22 mouse cellular contexts compared by ENCODE assay signal in the genomic region with DNA sequence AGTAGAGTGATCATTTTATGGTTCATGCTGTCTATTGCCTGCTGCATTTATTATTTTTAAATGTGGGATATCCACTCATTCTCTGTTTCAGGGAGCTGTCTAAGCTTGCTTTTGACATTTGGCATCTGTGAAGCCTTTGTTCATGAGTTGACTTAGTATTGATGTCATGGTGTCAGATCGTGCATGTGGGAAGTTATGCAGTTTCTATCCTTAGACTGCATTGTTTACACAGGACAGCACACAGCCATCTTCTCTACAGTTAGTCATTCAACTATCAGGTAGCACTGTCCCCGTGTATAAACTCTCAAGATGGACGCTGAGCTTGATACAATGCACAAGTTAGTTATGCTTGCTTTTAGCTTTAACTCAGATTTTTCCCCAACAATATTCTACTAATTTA.
DNase-seq lines count a peak whose midpoint lies in the region; ATAC-seq and TF ChIP-seq lines count a peak whose summit lies in the region.
"Had no signal": no experiment of that assay in that cellular context is flagged by ENCODE, and none has a peak within 500 bp of the region (broad histone marks: within the 10 kb centered on the region; RNA-seq: fewer than 3 reads in every experiment).

No protein-coding gene starts in this region.

- TF ChIP-seq CTCF in liver, adult 2 months (IDR thresholded peaks at IDR 0.05; ENCODE audit: low read depth, low read length), result no peak
- TF ChIP-seq CTCF in lung, postnatal 0 days (IDR thresholded peaks at IDR 0.05), result no peak

- 0 out of 2 replicates have a peak, but pooled peaks have one; percentile 49 for ATAC-seq in lung, embryonic 15.5 days (ENCODE audit: borderline replicate concordance, extremely low read depth, low FRiP score, low TSS enrichment)
- peak; percentile 33; the same call in 1 of the 2 replicates for ATAC-seq in lung, postnatal 0 days
- ATAC-seq: forebrain, embryonic 14.5 days had no signal

- H3K9ac ChIP-seq in liver, adult 2 months (ENCODE audit: low read depth, low read length), result no peak overlapping the region
- H3K9ac ChIP-seq in lung, embryonic 15.5 days, result no peak overlapping the region
- H3K9ac ChIP-seq in lung, postnatal 0 days (replicated peaks; ENCODE audit: low read depth), result no peak overlapping the region
- H3K9ac ChIP-seq: embryonic facial prominence, embryonic 13.5 days; embryonic facial prominence, embryonic 15.5 days; forebrain, embryonic 12.5 days had no signal

- 60% methylated on average over 3 of the region's 3 CpGs for WGBS in liver, adult 2 months
- 30% methylated on average over 3 of the region's 3 CpGs for WGBS in lung, embryonic 15.5 days
- WGBS in lung, postnatal 0 days, result 38% methylated on average over 3 of the region's 3 CpGs

- H3K4me2 ChIP-seq in lung, embryonic 15.5 days, result no peak overlapping the region
- H3K4me2 ChIP-seq in lung, postnatal 0 days (replicated peaks; ENCODE audit: low read depth, low read length), result no peak overlapping the region
- H3K4me2 ChIP-seq: embryonic facial prominence, embryonic 13.5 days; embryonic facial prominence, embryonic 15.5 days; forebrain, embryonic 12.5 days had no signal

- no peak for TF ChIP-seq POLR2A in liver, adult 2 months (IDR thresholded peaks at IDR 0.05; ENCODE audit: extremely low read depth, insufficient read depth, low read length)

- no peak overlapping the region for H3K4me3 ChIP-seq in liver, adult 2 months (ENCODE audit: insufficient read depth, low read depth, low read length)
- H3K4me3 ChIP-seq in lung, embryonic 15.5 days, result no peak overlapping the region
- no peak overlapping the region for H3K4me3 ChIP-seq in lung, postnatal 0 days (ENCODE audit: low read depth, low read length)
- H3K4me3 ChIP-seq: embryonic facial prominence, embryonic 13.5 days; embryonic facial prominence, embryonic 15.5 days; erythroblast, embryonic 14.5 days; forebrain, embryonic 10.5 days; forebrain, embryonic 12.5 days had no signal

- H3K27ac ChIP-seq in liver, adult 2 months (replicated peaks; ENCODE audit: insufficient read depth, low read depth, low read length), result no peak overlapping the region
- H3K27ac ChIP-seq in lung, embryonic 15.5 days, result no peak overlapping the region
- no peak overlapping the region for H3K27ac ChIP-seq in lung, postnatal 0 days (ENCODE audit: low read length)
- H3K27ac ChIP-seq: embryonic facial prominence, embryonic 13.5 days; embryonic facial prominence, embryonic 15.5 days; forebrain, embryonic 10.5 days; forebrain, embryonic 12.5 days had no signal

- H3K27me3 ChIP-seq in liver, adult 2 months (ENCODE audit: control insufficient read depth, insufficient read depth, low read length), result no peaks in the 10 kb centered on the region
- no peaks in the 10 kb centered on the region for H3K27me3 ChIP-seq in lung, embryonic 15.5 days
- H3K27me3 ChIP-seq in lung, postnatal 0 days (replicated peaks; ENCODE audit: insufficient read depth, low read length), result no peaks in the 10 kb centered on the region
- H3K27me3 ChIP-seq: embryonic facial prominence, embryonic 13.5 days; embryonic facial prominence, embryonic 15.5 days; forebrain, embryonic 12.5 days had no signal

- no peak for TF ChIP-seq EP300 in lung, postnatal 0 days (IDR thresholded peaks at IDR 0.05)

- H3K4me1 ChIP-seq in liver, adult 2 months (ENCODE audit: control insufficient read depth, insufficient read depth, low read length), result peaks cover 2% of the 10 kb centered on the region; the same call in 1 of the 2 replicates
- H3K4me1 ChIP-seq in lung, embryonic 15.5 days, result 0 out of 2 replicates have a peak, but pooled peaks cover 5% of the 10 kb centered on the region
- no peaks in the 10 kb centered on the region for H3K4me1 ChIP-seq in lung, postnatal 0 days (ENCODE audit: insufficient read depth, low read depth, low read length)
- H3K4me1 ChIP-seq: embryonic facial prominence, embryonic 13.5 days; embryonic facial prominence, embryonic 15.5 days; forebrain, embryonic 10.5 days; forebrain, embryonic 12.5 days had no signal

- DNase-seq in liver, adult 2 months (ENCODE audit: extremely low read depth, low read depth, low spot score), result peak; percentile 3
- DNase-seq in liver, result no peak
- no peak for DNase-seq in lung, postnatal 10 days
- peak; percentile 10 for DNase-seq in lung, postnatal 0 days (ENCODE audit: low spot score)
- no peak for DNase-seq in lung, postnatal 14 days
- DNase-seq: adrenal gland, adult 2 months; adrenal gland, postnatal 10 days; adrenal gland, postnatal 25 days; cerebellum, adult 11 months; cerebellum, adult 18-20 months; cerebellum, adult 8-10 months; cerebellum, adult 9-11 months; cerebellum, postnatal 14 days; cerebellum, postnatal 36 days; embryo, embryonic 11 days had no signal

- H3K9me3 ChIP-seq in lung, embryonic 15.5 days, result no peaks in the 10 kb centered on the region
- no peaks in the 10 kb centered on the region for H3K9me3 ChIP-seq in lung, postnatal 0 days (ENCODE audit: low read length)
- H3K9me3 ChIP-seq: embryonic facial prominence, embryonic 15.5 days; forebrain, embryonic 12.5 days had no signal

- H3K36me3 ChIP-seq in liver, adult 2 months (ENCODE audit: control insufficient read depth, insufficient read depth, low read length), result no peaks in the 10 kb centered on the region
- no peaks in the 10 kb centered on the region for H3K36me3 ChIP-seq in lung, embryonic 15.5 days
- no peaks in the 10 kb centered on the region for H3K36me3 ChIP-seq in lung, postnatal 0 days (ENCODE audit: insufficient read depth, low read length)
- H3K36me3 ChIP-seq: embryonic facial prominence, embryonic 13.5 days; embryonic facial prominence, embryonic 15.5 days; forebrain, embryonic 10.5 days; forebrain, embryonic 12.5 days had no signal

- no peaks in the 10 kb centered on the region for H3K79me2 ChIP-seq in liver, adult 2 months (ENCODE audit: control insufficient read depth, insufficient read depth, low read length)

Comparison
In these comparisons a context has a peak if more than half of its experiments do, and no peak if none do; other contexts are left out.
1. DNase-seq: peak in liver, adult 2 months (single experiment) and lung, postnatal 0 days (single experiment); none in liver (single experiment), lung, postnatal 10 days (single experiment) and lung, postnatal 14 days (single experiment).